Mouse (Mus musculus): ENCODE data around the gene Foxp3. TPM values are rescaled to one million over a fixed set of nuclear protein-coding genes. Genes with fewer than 3 reads are reported as not detected.

The Foxp3 gene
- 0.08 and 0.21 TPM in 2 replicates for polyA plus RNA-seq (2012; rRNA removed)

DNA sequence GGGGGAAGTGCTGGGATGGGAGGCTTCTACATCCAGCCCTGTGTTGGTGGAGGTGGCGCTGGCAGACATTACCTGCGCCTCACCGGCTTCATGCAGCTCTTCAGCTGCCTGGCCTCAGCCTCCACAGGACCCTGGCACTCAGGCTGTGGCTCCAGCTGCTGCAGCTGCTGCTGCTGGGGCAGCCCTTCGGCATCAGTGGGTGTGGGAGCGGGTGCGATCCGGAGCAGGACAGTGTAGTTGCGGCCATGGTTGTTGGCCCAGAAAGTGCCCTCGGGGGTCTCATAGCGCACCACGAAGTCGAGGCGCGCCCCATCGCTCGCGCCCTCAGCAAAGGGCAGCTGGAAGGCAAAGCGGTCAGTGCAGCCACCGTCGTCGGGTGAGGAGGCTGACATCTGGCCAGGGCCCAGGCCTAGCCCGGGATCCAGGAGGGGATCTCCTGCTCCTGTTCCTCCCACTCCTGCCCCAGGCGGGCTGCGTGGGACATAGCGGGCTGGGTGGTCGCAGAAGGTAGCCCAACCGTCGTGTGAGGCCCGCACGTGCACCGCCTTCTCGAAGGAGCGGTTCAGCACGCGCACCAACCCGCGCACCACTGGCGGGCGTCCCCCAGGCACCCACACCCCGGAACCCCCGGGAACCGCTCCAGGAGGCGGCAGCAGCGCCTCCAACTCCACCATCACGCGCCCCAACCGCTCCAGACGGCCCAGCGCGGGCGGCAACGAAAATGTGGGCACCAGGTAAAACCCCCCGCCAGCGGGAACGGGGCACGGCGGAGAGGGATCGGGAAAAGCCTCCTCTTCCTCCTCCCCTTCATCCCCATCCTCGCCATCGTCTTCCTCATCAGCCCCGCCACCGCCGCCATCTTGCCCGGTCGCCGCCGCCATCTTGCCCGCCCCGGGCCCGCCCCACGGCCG is at the start of gene Foxp3:
Foxp3 (plus strand) TSS at position 469 of the 911 bp plus-strand sequence.
- peak; percentile 67 for DNase-seq (ENCODE audit: low spot score)

DNA sequence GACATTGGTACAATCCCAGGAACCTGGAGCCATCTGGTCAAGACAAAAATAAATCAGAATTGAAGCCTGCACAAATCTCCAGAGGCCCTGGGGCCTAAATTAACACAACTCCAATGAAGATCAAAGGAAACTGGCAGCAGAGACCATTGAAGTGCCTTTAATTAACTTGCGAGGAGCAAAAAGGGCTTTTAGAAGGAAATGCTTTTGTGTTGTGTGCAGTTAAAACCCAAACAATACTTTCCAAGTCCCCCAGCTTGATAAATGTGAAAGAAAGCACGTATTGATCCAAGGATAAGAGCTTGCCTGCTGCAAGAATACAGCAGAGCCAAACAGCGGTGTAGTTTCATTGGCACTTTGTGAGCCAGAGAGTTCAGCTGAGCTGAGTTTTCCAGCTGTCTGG is 48.5 kb upstream of the Foxp3 start:
- no peak for DNase-seq (ENCODE audit: low spot score)

DNA sequence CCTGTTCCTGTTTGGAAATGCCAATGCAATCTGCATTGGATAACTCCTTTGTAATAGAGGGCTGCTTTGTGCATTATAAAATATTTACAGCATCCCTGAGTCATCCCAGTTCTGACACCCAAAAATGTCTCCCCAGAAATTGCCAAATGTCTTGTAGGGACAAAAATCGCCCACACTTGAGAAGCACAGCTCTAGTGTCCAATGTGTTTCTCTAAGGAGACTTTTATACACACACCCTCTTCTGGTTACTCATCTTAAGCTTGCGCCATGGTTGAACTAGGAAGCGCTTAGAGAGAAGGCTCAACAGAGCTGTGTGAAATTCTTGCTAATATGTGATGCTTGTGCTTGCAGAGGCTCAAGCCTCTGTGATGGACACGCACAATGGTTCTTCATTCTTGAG is 20.0 kb upstream of the Foxp3 start:
- DNase-seq (ENCODE audit: low spot score) = no peak

DNA sequence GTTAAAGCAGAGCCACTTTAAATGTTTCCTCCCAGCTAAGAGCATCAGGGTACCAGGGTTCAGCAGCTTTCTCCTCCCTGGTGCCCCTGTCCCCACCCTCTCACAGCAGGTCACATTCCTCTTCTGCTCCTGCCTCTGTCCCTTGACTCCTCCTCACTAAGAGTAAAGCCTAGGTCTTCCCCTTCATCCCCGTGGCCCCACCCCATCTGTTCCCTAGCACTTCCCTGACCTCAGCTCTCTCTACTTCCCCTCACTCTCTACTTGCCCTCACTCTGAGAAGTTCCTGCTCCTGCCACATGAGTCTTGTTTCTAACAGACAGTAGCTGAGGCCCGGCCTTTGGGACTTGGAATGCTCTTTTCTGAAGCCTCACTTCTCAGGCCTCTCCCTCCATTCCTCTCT is 10.4 kb upstream of the Foxp3 start:
- DNase-seq (ENCODE audit: low spot score) = no peak

DNA sequence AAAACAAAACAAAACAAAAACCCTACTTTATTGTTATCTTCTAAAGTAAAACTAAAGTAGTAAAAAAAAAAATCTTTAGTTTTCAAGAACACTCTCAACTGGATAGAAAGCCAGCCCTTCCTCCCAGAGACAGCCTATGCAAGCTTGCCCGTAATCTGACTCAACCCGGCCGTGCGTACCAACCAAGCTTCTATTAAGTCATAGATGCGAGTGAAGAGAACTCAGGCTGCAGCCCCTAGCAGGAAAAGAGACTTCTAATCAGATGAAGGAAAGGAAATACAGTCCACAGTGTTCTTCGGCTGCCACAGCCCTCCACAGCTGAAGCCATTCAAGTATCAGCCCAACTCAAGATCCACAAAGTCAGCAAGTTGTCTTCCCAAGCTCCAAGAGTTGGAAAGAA is 7.1 kb upstream of the Foxp3 start:
- no peak for DNase-seq (ENCODE audit: low spot score)

DNA sequence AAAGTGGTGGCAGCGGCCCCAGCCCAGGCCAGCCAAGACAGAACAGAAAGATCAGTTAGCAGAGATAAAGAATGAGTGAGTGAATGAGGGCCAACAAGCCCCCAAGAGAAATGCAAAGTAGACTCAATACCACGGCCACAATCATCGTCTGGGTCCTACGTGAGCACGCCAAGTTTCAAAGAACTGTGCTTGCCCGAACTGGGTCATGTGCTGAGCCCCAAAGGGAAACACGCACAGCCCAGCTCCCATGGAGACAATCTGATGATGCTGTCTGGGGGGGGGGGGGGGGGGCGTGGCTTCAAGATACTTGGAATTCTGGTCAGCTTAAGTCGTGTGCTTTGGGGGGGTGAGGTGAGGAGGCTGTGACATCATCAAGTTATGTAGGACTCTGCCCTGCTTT is 6.0 kb upstream of the Foxp3 start:
- DNase-seq (ENCODE audit: low spot score) = no peak

DNA sequence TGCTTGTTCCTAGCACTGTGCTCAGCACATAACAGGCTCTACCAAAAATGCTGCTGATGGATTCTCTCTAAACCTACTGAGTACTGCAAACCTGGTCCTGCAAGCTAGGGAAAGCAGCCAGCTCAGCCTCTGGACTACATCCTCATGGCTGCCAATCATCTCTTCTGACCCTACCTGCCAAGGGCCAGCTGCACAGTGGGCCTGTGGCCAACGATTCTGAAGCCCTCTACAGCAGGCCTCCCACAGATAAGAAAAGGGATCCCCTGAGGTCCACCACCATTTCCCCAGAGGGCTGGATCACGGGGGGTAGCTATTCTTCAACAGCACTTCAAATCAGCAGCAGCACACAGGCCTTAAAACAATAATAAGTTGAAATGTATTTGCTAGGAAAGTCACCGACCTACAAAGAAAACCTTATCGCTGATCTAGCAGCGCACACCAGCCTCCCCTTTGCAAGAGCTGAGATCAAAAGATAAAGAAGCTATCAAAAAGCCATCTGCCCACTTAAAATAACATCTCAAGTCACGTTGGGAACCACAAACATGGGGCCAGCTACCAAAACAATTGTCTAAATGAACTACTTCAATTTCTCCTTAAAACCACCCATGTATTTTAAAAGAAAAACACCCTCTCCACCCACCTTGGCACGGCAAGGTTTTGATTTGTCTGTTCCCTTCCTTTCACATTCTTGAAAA is 2.8 kb upstream of the Foxp3 start:
- DNase-seq (ENCODE audit: low spot score) = no peak

DNA sequence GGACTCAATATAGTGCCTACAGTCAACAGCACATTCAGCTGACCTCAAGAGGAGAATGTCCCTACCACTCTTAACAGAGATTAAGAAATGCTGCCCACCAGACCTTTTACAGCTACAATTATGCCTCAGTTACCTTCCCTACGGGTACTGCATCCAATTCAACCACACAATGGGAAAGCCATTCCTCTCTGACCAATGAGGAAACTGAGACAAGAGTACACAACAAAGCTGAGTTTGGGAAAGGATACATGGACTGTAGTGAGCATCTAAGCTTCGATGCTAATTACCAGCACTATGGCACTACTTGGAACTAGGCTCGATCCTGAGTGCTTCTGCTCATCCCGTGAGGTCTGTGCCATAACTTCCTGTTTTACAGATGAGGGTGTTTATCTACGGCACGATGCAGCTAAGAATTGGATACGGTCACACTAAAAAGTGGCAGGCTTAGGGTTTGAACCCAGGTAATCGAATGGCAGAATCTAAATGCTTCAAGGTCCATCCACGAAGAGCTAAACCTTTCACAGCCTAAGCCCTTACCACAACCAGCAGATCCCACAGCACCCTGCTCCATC is 1.8 kb upstream of the Foxp3 start:
- DNase-seq (ENCODE audit: low spot score) = no peak

DNA sequence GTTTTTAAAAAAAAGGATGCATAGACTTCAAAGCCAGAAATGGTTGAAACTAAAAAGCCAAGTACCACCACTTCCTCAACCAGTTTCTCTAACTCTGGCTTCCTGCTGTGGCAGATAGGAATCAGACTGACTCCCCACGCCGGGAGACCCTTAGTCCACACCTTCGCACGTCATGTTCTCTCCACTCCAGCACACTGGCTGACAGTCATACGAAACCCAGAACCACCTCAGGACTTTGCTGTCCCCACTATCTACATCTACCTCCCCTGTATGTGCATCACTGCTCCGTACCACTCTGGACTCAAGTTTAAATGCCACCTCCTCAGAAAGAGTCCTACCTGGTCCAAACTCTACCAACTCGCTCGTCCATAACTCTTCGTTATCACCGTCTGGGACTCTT is 978 bp upstream of the Foxp3 start:
- DNase-seq (ENCODE audit: low spot score) = no peak

DNA sequence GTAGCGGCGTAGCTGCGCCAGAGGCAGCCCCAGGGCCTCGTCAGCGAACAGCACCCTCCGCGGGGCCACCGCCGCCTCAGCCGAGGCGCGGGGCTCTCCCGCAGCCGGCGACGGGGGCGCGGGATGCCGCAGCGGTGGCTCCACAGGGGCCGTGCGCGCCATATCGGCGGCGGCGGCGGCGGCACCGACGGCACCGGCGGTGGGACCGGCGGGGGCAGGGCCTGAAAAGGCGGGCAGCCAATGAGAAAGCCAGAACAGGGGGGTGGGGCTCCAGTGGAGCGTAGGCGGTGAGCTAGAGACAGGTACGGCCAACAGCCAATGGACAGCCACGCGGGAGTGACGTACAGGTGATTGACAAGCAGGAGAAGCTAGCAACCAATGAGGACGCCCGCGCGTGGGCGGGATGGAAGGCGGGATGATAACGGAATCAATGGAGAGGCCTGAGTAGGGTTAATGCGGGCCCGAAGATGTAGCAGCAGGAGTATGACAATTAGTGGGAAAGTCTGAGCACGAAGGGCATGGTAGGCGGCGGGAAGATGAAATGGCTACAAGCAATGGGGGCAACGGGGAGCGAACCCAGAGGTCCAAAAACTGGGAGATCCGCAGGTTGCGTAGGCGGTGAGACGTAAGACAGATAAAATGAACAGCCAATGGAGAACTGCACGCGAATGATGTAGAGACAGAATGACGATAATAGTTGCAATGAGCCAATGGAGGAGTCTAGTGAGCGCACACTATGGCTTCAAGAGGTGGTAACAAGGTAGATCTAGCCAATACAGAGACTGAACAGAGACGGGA is 842 bp downstream of the Foxp3 start, which contains the start of gene Ppp1r3f:
Ppp1r3f (minus strand) TSS at position 197 of the 798 bp plus-strand sequence.
- DNase-seq (ENCODE audit: low spot score) = peak; percentile 74

DNA sequence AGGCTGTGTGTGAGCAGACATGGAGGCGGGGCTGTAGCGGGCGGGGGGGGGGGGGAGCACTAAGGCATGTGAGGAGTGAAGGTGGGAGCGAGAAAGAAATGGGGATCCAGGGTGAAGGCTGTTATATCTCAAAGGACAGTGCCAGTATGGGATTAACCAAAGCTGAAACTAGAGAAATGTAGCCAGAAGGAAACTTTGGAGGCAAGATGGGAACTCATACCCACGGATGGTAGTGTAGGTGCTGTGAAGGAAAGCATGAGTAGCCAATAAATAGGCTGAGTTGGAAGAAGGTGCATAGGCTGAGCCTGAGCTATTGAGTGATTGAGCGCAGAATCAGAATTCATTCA is 1.4 kb downstream of the Foxp3 start:
- DNase-seq (ENCODE audit: low spot score) = no peak

DNA sequence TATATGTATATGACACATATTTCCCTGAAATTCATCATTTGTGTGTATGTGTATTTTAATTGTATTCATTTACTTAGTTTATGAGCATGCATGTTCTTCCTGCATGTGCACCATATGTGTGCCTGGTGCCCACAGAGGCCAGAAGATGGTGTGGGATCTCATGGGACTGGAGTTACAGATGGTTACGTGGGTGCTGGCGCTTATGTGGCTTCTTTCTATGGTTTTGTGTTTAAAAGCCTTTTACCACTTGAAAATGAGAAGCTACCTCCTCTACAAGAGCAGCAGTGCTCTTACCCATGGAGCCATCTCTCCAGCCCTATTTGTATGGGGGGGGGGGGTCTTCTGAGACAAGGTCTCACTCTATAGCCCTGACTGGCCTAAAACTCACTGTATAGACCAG is 7.7 kb downstream of the Foxp3 start:
- DNase-seq (ENCODE audit: low spot score) = no peak

DNA sequence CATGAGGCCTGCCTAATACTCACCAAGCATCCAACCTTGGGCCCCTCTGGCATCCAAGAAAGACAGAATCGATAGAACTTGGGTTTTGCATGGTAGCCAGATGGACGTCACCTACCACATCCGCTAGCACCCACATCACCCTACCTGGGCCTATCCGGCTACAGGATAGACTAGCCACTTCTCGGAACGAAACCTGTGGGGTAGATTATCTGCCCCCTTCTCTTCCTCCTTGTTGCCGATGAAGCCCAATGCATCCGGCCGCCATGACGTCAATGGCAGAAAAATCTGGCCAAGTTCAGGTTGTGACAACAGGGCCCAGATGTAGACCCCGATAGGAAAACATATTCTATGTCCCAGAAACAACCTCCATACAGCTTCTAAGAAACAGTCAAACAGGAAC is 10.4 kb downstream of the Foxp3 start:
- no peak for DNase-seq (ENCODE audit: low spot score)

DNA sequence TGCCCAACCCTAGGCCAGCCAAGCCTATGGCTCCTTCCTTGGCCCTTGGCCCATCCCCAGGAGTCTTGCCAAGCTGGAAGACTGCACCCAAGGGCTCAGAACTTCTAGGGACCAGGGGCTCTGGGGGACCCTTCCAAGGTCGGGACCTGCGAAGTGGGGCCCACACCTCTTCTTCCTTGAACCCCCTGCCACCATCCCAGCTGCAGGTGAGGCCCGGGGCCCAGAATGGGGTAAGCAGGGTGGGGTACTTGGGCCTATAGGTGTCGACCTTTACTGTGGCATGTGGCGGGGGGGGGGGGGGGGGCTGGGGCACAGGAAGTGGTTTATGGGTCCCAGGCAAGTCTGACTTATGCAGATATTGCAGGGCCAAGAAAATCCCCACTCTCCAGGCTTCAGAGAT is 12.9 kb downstream of the Foxp3 start:
- DNase-seq (ENCODE audit: low spot score) = no peak

DNA sequence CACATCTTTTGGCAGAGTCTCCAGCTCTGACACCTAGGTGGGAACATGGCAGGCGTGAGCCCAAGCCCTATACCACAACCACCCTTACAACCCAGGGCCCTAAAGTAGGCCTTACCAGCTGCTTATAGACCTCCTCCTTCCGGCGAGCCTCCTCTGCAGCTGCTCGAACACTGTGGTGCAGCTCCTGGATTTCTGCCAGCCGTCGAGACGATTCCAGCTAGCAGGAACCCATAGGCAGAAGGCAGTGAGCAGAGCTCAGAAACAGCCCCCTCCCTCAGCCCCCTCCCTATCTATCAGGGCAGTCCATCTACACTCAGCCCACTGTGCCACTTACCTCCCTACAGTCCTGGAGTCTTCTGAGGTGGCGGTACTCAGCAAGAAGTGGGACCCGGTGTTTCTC is 21.9 kb downstream of the Foxp3 start:
- DNase-seq (ENCODE audit: low spot score) = no peak

DNA sequence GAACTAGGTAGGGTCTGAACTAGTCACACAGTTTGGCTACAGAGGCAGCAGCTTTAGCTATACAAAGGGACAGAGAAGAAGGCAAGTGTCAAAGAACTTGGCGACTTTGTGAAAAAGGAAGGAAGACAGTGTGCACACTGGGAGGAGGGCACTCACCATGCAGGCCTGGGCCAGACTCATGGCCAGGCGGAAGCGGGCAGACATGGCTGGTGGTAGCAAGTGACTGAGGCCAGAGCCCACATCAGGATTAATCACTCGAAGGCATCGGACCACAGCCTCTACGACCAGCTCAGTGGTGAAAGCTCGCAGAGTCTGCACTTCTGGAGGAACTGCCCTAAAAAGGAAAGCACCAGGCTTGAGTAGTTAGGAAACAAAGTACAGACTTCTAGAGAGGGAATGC is 30.6 kb downstream of the Foxp3 start:
- no peak for DNase-seq (ENCODE audit: low spot score)

DNA sequence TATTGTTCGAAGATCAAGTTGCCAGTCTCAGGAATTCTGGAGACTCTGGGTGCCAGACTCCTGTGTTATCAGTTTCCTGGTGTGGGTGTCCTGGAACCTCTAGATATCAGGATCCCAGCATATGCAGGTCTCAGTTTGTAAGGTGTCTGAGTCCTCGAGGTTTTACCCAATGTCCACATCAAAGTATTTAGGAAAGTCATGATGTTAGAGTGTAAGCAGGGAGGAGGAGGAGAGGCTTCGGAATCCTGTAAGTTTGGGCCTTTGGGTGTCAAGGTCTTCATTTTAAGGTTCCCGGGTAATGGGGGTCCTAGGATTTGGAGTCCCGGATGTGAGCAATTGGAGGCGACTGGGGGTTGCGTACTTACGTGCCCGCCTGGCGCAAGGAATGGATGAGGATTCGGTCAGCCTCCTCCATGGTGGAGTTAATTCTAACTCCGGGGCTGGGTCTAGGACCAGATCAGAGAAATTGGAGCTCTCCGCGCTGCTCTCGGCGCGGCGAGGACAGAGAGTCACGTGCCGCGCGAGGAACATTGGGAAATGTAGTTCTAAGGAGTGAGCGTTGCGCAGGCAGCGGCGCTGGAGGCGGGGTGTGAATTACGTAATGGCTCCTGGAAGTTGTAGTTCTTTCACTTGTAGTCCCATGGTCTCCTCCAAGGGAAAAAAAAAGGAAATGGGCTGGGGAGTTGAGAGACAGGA is 31.6 kb downstream of the Foxp3 start, which contains the start of gene Ccdc22:
Ccdc22 (minus strand) TSS at position 639 of the 696 bp plus-strand sequence.
- DNase-seq (ENCODE audit: low spot score) = peak; percentile 36

DNA sequence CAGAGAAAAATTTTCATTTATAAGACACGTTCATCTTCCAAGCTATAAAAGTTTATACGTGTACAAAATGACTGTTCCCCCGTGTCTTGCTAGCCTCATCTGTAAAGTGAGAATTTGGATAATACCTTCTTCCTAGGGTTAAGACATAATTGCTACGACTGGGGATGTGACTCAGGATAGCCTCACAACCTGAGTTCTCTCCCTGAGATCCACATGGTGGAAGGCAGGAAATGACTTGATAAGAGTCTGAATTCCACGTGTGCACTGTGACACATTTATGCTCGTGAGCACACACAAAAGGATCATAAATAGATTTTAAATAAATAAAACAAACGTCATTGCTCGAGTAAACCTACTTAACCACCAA is 32.1 kb downstream of the Foxp3 start:
- DNase-seq (ENCODE audit: low spot score) = no peak

DNA sequence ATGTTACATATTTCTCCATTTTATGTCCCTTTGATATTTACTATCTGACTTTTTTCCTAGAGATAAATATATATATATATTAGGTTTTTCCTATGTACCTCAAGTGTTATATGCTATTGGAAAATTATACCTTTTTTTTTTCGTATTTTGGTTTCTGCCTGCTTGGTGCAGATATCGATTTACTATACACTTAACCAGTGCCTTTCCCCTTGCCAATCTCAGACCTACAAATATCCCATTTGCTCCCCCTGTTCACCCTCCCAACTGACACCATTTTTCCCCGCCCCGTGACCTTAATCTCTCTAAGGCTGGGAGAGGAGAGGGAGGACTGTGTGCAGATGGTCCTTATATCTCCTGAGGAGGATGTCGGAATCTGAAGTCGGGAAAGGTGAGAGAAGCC is 33.3 kb downstream of the Foxp3 start, which contains the start of gene Cacna1f:
Cacna1f (plus strand) TSS at position 301 of the 400 bp plus-strand sequence.
- DNase-seq (ENCODE audit: low spot score) = no peak

DNA sequence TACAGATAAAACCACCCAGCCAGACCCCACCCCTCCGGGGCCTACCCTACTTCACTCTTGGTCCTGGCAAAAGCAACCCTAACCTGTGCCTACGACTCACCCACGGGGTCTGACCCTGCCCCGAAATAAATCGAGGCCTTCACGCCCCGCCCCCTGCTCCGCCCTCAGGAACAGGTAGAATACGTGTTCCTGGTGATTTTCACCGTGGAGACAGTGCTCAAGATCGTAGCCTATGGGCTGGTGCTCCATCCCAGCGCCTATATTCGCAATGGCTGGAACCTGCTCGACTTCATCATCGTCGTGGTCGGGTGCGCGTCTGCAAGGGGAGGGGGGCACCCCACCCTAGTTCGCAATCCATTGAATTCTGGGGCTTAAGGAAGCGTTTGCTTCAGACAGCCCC is 36.6 kb downstream of the Foxp3 start:
- no peak for DNase-seq (ENCODE audit: low spot score)

DNA sequence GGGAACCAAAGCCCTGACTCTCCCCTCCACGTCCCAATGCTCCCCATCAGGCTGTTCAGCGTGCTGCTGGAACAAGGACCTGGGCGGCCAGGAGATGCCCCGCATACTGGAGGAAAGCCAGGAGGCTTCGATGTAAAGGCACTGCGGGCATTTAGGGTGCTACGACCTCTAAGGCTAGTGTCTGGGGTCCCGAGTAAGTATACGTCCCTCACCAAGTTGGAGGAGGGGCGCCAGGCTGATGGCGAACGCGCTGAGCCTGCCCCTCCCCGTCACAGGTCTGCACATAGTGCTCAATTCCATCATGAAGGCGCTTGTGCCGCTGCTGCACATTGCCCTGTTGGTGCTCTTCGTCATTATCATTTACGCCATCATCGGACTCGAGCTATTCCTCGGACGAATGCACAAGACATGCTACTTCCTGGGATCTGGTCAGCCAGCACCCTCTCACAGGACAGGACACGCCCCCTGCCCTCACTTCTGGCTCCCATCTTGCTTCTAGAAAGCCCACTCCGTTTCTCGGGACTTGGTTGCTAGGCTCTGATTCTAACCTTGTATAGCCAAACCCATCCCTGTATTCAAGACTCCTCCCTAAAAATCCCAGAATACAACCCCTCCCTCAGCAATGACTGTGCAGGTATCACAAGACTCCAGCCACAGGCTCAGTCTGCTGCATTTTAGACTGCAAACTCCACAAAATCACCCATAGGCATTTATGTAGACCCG is 37.3 kb downstream of the Foxp3 start:
- no peak for DNase-seq (ENCODE audit: low spot score)
